Mouse (Mus musculus) kidney, postnatal 10 days (tissue): ENCODE measurements around the gene Arid5a.
A peak's percentile ranks its signal among the peaks of the same experiment; 100 is the strongest.

Experiments
- DNase-seq: peaks from one replicate; pipeline ENCODE4 v3.0.0; 2021; ENCODE audit warnings: mixed read lengths

The Arid5a gene

DNA sequence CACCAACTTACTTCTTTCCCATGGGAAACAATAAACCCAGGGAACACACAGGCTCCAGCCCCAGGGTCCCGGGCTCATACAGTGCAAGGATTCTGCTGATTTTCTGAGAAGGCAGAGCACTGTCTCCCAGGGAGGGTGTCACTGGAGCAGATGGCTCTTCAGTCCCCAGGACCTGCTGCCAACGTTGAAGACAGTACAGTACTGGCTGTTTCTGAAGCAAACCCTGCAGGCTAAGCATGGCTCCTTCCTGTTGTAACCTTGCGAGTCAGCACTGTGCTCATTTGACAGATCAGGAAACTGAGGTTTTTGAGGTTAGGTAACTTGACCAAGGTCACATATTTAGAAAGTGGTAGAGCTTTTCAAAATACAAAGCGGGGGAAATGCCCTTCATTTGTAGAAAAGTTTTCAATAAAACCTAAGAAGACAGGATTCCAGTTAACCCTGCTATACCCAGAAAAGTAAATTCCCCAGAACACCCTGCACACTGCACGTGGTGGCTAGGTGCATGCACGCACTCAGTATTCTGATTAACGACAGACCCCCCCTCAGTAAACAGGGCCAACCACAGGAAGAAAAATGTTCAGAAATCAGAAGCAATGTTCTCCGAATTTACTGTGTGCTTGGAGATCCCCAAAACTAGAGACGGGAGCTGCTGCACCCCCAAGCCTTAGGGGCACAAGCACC is 10.9 kb upstream of the Arid5a start:
- DNase-seq, result no peak

DNA sequence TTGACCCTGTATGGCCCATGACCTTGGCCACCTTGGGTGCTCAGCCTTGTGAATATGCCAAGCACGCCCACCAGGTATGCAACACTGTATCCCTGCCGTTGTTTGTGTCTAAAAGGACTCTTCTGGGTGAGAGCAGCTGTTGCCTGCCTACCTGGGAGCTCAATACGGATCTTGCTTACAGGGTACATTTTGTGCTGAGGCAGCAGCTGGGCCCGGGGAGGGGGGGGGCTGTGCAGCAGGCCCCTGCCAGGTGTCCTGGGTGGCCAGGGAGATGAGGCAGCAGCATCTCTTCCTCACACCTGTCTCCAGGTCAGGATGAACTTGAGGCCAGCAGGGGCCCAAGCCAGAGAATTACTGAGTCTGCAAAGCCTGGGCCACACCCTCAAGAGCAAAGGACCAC is 9.4 kb upstream of the Arid5a start:
- no peak for DNase-seq

DNA sequence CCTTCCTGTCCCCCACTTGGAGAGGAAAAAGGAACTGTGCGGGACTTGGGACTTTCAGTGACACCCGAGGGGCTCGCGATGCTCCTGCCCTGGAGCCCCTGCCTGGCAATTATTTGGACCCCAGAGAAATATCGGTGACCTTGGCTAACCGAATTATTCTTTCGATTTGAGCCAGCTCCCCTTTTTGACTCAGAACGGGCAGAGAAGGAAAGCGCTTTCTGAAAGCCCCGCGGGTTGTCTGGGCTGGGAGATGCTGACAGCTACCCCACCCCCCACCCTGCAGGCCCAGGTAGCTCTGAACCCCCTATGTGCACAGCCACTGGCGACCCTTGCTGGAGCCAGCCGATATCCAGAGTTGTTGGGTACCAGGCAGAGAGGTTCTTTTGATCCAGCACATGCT is 8.4 kb upstream of the Arid5a start:
- no peak for DNase-seq

DNA sequence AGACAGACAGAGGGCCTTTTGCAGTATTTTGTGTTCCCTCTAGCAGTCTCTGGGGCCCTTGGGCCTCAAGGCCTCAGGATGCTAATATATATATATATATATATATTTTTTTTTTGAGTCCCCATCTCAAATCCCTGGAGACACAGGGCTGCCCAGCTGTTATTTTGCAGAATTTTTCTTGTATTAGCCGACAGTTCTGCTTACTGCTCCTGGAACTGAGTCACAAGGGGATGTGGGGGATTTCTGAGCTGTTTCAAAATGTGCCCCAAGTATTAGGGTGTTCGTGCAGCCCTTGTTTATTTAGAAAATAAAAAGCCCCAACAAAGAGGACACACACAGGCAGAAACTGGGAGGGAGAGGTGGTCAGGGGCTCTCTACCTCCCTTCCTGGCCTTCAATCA is 7.9 kb upstream of the Arid5a start:
- DNase-seq, result no peak

DNA sequence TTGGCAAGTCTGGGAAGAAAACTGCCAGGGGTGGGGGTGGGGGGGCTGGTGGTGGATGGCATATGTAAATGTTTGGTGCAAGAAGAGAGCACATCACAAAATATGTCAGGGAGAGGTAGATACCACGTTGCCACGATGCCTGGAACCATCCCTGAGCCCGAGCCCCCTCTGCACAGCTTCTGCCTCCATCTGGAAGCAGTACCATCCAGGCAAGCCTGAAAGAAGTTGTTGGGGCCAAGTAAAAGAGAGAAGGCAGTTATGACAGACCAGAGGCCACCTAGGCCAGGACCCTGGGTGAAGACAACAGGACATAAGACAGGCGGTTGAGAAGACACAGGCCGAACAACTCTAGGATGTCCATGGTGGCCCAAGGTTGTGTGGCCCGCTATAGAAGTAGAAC is 7.0 kb upstream of the Arid5a start:
- DNase-seq, result no peak

DNA sequence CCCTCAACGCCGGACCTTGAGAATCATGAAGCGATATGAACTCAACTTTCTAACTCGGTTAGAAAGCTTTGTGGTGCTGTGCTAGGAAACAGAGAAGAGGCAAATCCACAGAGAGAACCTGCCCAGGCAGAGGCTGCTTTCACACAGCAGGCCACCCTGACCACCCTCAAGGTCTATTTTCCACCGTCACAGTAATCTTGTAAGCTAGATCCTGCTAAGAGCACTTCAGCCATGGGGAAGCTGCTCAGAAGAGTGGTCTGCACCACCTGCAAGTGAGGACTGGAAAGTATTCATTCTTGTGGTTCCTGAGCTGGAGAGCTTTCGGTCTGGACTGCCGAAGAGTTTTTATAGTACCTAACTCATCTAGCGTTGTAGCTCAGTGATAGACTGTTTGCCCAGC is 5.3 kb upstream of the Arid5a start:
- no peak for DNase-seq

DNA sequence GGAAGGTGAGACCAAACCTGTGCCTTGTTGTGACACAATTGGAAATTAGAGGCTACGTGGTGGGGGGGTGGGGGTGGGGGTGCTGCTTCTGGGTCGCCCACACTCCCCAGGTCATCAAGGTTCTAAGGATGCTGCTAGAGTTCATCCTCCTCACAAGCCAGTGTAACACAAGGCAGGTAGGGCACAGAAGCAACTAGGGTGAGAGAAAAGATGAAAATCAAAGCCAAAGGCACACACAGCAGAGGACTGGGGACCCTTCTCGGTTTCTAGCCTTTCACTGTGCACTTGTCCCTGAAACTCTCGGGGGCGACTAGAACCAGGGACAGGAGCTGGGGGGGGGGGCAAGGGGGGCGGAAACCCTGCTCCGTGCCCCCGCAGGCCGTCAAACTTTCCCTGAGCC is 4.6 kb upstream of the Arid5a start:
- DNase-seq, result no peak

DNA sequence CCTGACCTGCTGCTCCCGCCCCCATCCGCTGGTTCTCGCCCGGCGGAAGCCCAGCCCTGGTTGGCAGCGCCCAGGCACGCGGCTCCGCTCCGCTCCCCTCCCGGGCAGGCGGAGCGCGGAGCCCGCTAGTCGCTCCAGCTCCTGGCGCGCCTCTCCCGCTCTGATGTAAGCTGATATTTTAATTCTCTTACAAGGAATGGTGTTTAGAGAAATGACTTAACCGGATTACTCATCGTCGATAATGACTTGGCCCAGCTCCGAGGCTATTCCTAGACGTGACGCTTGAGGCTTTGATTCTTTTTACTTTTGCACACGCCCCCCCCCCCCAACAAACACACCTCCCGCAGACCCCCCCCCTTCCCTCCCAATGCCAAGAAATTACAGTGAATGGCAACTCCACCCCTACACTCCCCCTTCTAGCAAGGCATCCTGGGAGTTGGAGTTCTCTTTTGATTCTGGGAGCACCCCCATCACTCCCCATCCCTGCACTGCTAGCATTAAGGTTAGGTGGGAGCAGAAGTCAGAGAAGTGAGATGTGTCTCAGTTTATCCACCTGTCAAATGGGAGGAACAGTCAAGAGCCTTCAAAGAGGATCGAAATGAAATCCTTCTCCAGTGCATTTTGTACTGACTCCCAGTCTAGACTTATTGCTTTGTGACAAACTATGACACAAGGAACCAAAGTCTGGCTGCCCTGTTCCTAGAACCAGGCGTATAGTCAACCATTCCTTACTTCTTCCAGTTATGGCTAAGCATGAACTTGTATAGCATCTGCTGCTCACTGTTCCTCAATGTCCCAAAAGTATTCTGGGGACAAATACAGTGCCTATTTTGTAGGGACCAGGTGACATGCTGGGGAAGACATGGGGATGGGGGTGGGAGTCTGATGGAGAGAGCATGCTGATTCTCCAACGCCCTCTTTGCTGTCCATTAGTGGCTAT is 3.9 kb upstream of the Arid5a start:
- DNase-seq, result peak; percentile 71

DNA sequence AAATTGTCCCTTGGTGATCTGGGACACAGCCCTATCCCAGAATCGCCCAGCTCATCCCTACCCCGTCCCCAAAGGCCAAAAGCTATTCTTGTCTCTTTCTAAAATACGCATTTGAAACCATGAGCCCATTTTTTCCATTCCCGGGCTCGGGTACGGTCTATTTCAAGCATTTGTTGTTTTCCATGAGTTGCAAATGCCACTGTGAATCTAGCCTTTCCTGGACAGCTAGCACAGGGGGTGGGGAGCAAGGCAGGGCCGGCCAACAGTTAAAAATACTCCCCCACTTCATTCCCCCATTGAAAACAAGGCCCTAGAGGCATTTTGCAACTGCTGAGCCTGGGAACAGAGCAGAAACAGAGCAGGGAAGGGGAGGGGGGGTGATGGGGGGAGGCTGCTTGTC is 2.8 kb upstream of the Arid5a start:
- no peak for DNase-seq

DNA sequence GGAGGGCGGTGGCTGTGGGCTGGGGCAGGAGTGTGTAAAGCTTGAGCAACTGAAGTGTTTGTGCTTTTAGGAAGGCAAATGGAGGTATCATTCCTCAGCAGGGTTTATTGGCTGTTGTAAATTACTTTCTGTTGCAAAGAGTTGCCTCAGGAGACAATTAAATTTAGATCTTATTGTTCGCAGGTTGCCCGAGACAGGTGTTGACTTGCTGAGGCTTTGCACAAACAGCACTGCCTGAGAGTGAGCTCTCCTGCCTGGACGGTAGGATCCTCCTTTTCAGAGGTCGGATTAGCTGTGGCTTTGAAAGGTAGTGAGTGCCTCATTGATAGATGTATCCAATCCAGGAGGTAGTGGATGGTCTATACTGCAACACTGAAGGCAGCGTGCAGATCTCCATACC is 1.4 kb upstream of the Arid5a start:
- no peak for DNase-seq

DNA sequence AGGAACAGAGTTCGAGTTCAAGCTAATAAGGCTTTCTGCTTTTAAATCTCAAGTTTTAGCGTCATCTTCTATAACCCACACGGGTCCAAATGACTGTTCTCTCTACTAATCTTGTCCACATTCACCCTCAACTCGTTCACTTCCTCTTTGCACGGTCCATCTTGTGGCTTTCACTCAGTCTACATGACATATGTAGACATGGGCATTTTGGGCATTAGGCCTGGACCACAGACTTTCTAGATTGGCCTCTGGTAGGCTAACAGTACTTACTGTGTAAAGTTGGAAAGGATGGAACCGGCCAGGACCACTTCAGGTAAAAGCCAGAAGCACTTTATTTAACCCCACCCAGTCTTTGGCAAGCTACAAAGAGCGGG is 425 bp upstream of the Arid5a start:
- peak; percentile 13 for DNase-seq

DNA sequence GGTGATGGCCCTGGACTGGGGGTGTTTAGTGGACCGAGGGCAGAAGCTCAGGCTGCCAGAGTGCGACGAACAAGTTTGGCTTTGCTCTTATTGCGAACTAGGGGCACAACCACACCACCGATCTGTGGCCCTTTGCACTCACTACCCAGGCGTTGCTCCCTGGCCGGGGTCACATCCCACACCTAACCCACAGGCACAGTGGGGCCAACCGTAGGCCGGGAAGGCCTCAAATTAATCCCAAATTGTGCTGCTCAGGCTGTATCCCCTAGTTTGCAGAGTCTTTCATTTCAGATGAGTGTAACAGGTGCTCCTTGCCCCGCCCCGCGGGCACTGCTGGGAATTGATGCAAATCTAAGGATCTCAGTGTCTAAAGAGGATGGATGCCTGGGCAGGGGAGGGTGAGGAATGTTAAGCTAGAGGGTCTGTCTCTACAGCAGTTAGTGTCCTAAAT is 943 bp downstream of the Arid5a start:
- DNase-seq, result peak; percentile 26

DNA sequence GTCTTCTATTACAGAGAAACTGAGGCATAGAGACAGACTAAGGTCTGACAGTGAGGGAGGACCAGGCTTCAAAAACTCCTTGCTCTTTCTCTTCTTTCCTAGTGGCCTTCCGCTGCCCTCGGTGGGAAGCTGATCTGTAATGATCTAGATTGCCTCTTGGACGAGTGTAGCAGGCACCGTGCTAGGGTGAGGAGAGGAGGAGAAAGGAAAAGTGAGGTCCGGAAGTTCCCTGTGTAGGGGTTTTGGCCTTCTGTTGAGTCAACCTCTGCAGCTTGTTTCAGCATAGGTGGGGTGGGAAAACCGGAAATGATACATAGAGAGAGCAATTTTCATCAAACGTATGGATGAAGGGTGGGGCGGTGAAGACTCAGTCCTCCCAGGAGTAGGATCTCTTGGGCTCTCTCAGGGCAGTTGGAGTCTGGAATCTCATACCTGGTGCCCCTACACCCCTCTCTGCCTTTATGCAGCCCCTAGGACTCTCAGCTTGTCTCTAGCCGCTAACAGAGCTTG is 1.5 kb downstream of the Arid5a start:
- no peak for DNase-seq

DNA sequence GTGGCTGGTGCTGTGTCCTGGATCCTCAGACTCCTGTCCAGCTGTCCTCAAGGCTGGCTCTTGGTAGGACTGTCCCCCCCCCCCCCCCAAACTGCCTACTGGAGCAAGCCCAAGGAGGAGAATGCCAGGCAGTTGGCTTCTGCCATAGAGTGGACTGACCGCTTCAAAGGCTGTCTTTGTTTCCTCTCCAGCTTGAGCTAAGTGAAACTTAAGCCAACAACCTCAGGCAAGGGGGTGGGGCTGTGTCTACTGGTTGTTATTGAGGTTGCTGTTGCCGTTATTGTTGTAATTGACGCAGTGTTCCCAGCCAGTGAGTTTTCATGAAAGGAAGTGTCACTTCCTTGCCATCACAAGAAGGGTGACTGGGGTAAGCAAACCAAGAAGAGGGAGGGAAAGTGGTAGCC is 2.0 kb downstream of the Arid5a start:
- peak; percentile 42 for DNase-seq

DNA sequence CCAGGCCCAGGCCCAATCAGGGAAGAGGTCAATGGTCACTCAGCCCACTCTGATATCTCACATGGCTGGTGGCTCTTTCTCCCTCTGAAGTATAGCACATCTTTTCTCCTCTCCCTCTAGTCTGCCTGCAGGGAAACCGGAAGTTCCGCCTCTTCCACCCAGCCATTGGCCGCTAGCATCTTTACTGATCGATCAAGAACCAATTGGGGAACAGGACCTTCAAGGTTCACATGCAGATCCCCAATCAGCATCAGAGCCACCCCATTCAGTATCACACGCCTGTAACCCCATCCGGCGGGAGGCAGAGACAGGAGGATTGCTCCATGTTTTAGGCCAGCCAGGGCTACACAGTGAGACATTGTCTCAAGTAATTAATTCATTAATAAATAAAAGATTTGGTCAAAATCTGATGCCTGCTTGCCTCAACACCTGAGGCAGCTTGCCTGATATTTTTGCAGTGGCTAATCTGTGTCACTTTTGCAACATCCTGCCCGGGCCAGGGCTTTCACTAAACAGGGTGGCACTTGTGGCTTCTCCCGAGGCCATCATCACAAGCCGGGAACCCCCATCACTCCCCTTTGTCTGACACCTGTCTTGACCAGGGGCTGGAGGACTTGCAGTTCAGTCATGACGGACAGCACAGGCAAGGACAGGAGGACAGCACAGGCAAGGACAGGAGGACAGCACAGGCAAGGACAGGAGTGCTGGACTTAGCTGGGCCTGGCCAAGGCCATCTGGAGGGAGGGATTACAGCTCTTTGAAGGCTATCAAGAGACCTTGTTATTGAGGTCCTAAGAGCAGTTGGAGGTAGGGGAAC is 7.6 kb downstream of the Arid5a start:
- no peak for DNase-seq

DNA sequence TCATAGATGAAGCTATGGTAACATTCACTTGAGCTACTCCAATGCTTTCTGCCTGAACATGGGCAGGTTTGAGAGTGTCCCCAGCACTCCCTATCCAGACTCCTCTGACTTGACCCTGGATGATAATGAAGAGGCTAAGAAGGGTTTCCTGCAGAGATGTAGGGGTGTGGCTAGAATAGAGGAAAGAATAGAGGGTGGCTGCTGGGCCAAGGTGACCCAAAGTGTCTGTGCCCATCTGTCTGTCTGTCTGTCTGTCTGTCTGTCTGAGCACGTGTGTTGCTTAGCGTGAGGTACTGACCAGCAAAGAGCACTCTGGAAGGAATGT is 8.2 kb downstream of the Arid5a start:
- DNase-seq, result no peak

DNA sequence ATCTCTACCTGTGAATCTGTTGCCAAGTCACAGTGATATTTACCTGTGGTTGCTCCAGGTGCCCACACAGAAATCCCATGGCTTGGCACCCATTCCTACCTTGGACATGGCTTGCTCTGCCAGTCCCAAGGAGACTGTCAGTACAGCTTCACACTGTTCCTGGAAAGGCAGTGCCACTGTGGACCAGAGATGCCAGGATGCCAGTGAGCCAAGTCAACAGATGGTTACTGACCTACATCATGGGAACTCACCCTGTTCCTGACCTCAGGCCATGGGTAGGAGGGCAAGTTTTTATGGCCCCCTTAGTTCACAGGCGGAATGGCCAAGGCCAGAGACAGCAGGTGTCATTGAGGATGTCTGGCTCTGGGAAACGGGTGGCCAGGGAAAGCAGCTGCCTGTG is 13.6 kb downstream of the Arid5a start:
- DNase-seq, result no peak

DNA sequence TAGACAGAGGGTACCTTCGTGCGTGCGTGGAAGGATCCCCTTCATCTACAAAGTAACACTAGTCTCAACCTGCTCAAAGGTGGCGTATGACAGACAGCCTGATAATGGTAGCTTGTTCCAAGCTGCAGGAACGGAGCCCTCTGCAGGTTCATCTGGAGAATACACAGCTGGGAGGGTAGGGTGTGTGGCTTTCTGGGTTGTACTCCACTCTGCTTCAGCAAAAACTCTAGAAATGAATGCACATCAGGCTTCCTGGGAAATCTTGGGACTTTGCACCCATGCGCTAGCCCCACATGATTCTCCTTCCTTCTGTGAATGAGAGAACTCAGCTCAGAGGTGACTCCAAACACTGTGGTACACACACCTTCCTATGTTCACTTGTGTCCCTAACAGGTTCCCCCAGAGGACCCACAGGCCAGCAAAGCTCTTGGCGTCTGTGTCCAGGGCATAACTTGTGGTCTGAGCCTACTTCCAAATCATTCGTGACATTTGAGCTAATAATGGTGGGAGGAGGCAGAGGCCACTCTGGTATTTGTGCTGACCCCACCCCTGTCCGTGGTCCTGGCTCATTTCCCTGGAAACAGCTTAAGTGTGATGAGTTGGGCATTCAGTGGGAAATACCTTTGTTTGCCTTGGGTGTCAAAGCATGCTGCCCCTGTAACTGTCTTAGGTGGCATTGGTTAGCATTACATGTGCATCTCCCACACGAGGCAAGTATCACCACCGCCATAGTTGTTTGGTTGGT is 14.5 kb downstream of the Arid5a start:
- DNase-seq, result peak; percentile 40

DNA sequence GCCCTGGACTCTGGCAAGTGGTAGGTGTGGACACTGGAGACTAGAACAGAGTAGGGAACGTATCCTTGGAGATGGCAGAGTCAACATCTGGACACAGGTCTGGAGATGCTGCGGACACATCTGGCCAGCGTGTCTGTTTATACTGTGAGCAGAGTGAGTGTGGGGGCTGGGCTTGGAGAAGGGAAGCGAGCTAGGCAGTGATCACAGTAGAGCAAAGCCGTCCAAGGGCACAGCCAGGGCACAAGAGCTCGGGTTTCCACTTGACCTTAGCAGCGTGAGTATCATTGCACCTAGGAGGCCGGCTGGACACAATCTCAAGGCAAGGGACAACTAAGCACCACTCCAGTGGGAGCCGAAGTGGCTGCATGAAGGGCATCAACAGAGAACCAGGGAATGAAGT is 15.5 kb downstream of the Arid5a start:
- no peak for DNase-seq

DNA sequence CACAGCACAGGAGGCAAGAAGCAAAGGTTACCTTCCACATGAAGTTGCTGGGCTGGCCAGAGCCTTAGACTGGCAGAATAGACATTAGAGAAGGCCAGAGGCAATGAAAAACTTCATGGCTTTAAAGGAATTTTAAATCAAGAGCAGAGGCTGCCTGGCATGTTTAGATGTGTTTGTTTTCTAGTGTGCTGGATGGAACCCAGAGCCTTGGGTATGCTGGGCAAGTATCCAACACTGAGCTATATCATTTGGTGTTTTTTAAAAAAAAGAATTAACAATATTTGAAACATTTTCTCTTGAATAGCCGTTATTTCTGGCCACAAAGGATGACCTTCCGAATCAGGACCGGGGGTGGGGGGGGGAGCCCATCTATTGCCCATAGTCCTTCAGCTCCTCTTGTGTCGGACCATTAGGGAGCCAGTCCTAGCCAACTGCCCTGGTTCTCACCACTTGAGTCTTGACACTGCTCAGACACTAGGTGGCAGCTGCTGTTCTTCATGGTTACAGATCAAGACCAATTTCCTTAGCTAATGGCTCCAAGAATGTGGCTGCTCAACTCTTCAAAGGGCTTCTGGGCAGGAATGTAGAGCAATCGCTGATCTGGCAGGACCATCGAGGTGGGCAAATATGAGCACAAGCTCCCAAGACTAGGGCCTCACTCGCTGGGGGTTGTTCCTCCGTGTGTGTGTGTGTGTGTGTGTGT is 16.4 kb downstream of the Arid5a start:
- DNase-seq, result peak; percentile 74

DNA sequence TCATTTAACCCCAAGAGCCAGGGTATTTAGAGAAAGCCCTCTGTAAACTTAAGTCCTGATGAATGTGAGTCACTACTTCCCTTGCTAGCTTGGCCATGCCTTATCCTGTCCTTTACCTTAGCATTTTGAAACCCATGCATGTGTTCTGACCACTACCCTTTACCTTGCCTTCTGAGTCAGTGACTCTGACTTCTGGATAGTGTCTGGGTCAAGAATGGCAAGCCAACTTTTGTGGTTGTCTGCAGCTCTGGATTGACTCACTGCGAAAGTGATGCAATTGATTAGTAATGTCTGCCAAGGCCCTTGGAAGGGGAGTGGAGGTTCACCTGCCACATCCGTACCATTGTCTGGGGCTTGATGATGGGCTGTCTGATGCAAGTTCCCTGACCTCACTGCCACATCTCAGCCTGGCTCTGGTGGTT is 18.4 kb downstream of the Arid5a start:
- no peak for DNase-seq

DNA sequence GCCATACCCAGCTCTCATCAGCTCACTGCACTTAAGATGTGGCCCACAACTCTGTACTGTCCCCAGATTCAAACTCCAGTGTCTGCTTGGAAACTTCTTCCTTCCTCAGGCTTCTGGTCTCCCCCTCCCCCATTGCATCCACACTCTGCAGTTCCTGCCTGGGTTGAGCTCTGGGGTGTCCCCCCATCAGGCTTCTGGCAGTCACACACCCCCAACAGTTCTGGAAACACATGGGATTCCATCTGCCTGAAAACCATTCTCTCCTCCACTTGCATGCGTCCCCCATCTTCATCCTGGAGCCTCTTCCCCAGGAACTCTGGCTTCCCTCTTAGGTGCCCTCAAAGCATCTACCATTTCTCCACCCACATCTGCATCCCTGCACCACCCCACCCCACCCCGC is 19.3 kb downstream of the Arid5a start:
- DNase-seq, result no peak
